Mouse (Mus musculus) embryo, embryonic 10 days (tissue): ENCODE data around the gene Gm11487.
"Not testable (repeated sequence)": the region's sequence is repeated elsewhere in the genome, so short reads cannot be mapped to it uniquely, and the experiment has no call there.

ENCODE experiments used
- DNase-seq: peaks from one replicate; pipeline ENCODE4 v3.0.0-alpha.2; 2015; ENCODE audit warnings: low spot score

Gm11487 gene

DNA sequence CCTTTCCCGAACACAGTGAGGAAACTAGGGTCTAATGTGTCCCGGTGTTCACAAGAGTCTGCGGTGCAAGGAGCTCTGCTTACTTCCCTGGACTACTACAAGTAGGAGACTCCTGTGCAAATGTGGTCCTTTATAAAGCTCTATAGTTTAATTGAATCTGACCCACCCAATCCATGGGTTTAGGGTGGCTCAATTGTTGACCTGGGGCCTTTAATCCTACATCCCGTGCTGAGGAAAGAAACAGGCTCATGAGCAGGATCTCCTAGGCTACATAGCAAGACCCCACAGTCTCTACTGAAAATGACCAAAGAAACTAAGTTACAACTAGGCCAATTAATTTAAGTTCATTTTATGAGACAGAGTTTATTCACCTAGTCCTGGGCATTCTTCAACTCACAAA, at the start of gene Gm11487:
Gene Gm11487 (minus strand): TSS at position 101 of the 400 bp plus-strand sequence.
- not testable (repeated sequence) for DNase-seq

- DNase-seq, result peak; percentile 31
Observed at GRCm38 (mm10) chr4:73444715-73445114, 39.8 kb upstream of the Gm11487 start.

- DNase-seq, result no peak
Observed at GRCm38 (mm10) chr4:73442568-73442967, 37.7 kb upstream of the Gm11487 start.

DNA sequence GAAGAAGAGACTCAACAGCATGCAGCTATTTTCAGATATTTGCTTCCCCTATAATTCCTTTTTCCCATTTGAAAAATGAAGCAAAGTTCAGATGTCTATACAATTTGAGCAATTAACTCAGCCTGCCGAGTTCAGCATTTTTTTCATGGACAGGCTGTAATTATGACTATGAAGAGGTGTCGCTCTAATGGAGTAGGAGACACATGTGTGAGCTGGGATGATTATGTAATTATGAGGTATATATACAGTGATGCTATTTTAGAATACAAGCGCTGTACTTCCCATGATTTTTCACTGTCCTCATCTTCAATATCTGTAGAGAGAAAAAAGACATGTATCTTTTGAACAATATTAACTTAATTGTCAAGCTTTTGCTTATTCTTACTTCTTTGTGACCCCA, 21.0 kb upstream of the Gm11487 start:
- no peak for DNase-seq

GRCm38 (mm10) chr4:73423049-73423448, 18.2 kb upstream of the Gm11487 start:
- DNase-seq, result no peak

DNA sequence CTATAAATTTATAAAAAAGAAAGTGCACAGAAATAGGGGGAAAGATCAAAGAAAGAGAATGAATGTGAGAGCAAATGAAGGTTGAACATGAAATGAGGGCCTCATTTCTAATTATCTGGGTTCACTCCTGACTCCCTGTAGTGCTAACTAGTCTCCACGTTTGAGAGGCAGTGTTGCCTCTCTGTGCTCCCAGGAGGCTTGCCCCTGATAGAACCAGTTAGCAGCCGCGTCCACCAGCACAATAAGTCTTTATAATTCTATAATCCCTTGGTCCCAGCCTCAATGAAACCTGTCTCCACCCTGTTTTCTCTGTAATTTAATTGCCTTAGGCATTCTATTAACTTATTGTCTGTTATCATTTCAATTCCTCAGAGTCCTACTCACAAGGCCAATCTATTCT, 38.3 kb downstream of the Gm11487 start:
- peak; percentile 8 for DNase-seq
